20 mouse cellular contexts compared by ENCODE assay signal in genomic region chr3:158161924-158162490, GRCm38 (mm10).
"Had no signal": no experiment of that assay in that cellular context is flagged by ENCODE, and none has a peak within 500 bp of the region (broad histone marks: within the 10 kb centered on the region; RNA-seq: fewer than 3 reads in every experiment).

No protein-coding gene starts in this region.

- DNase-seq: lung, adult 18-20 months; lung, embryonic 14.5 days; lung, postnatal 10 days; lung, postnatal 4 days; retina, postnatal 1 day; right cerebral cortex, adult 18-20 months; right cerebral cortex, postnatal 14 days; right cerebral cortex, postnatal 4 days; spleen, adult 18-20 months; thymus, adult 18-20 months; thymus, postnatal 25 days; thymus, postnatal 4 days had no signal

- H3K36me3 ChIP-seq: liver, embryonic 12.5 days; midbrain, embryonic 10.5 days had no signal

- H3K27ac ChIP-seq: liver, embryonic 12.5 days; liver, embryonic 14.5 days; midbrain, embryonic 10.5 days; midbrain, embryonic 13.5 days; neural tube, embryonic 13.5 days; neural tube, embryonic 15.5 days had no signal

- H3K9me3 ChIP-seq: liver, embryonic 12.5 days; midbrain, embryonic 10.5 days; midbrain, embryonic 13.5 days; neural tube, embryonic 13.5 days; neural tube, embryonic 15.5 days had no signal

- ATAC-seq: liver, embryonic 12.5 days; midbrain, embryonic 13.5 days; midbrain, embryonic 16.5 days had no signal

- H3K4me2 ChIP-seq: liver, embryonic 12.5 days; lung, embryonic 14.5 days; midbrain, embryonic 13.5 days; neural tube, embryonic 13.5 days; neural tube, embryonic 15.5 days had no signal

- H3K4me1 ChIP-seq: liver, embryonic 12.5 days; midbrain, embryonic 10.5 days; midbrain, embryonic 13.5 days had no signal

- H3K27me3 ChIP-seq: liver, embryonic 12.5 days; midbrain, embryonic 13.5 days; neural tube, embryonic 13.5 days; neural tube, embryonic 15.5 days had no signal

- H3K4me3 ChIP-seq: liver, embryonic 12.5 days; midbrain, embryonic 10.5 days; midbrain, embryonic 13.5 days; myocyte; neural tube, embryonic 13.5 days; neural tube, embryonic 15.5 days had no signal

- H3K9ac ChIP-seq: liver, embryonic 12.5 days; liver, embryonic 14.5 days; lung, embryonic 14.5 days; midbrain, embryonic 13.5 days; neural tube, embryonic 13.5 days; neural tube, embryonic 15.5 days had no signal
